Mouse (Mus musculus) lung, embryonic 14.5 days (tissue): Measurements from ENCODE around the gene Ppa2. TPM values are rescaled to one million over a fixed set of nuclear protein-coding genes. Genes with fewer than 3 reads are reported as not detected.
A peak's percentile ranks its signal among the peaks of the same experiment; 100 is the strongest.

ENCODE experiments used
- ATAC-seq: fragments of 200-750 bp; cut with Nextera tagmentation; 2 replicates; pipeline ENCODE4 v1.8.0; 2017; ENCODE audit warnings: mild to moderate bottlenecking, moderate TSS enrichment, moderate library complexity; ENCODE audit not compliant: insufficient read depth
- DNase-seq: peaks from one replicate; pipeline ENCODE4 v3.0.0-alpha.2; 2015
- H3K27ac ChIP-seq: fragments of 300-500 bp; sonication (generic); 2 replicates; pipeline ENCODE4 v1.5.1; 2014; ENCODE audit warnings: low read depth, mild to moderate bottlenecking, moderate library complexity
- H3K27me3 ChIP-seq: fragments of 300-500 bp; sonication (generic); 2 replicates; pipeline ENCODE4 v1.6.1; 2014; ENCODE audit warnings: low read length, control low read depth; ENCODE audit not compliant: insufficient read depth
- H3K36me3 ChIP-seq: fragments of 300-500 bp; sonication (generic); 2 replicates; pipeline ENCODE4 v1.6.1; 2014; ENCODE audit warnings: control low read depth; ENCODE audit not compliant: insufficient read depth
- H3K4me1 ChIP-seq: fragments of 300-500 bp; sonication (generic); 2 replicates; pipeline ENCODE4 v1.6.1; 2014; ENCODE audit warnings: antibody characterized with exemption, control low read depth; ENCODE audit not compliant: insufficient read depth
- H3K4me2 ChIP-seq: fragments of 300-500 bp; sonication (generic); 2 replicates; pipeline ENCODE4 v1.6.1; 2014; ENCODE audit warnings: mild to moderate bottlenecking
- H3K4me3 ChIP-seq: fragments of 300-500 bp; sonication (generic); 2 replicates; pipeline ENCODE4 v1.5.1; 2014; ENCODE audit warnings: low read depth, low read length
- H3K9ac ChIP-seq: fragments of 300-500 bp; sonication (generic); 2 replicates; pipeline ENCODE4 v1.6.1; 2014
- H3K9me3 ChIP-seq: fragments of 300-500 bp; sonication (generic); 2 replicates; pipeline ENCODE4 v1.6.1; 2016; ENCODE audit warnings: low read depth, low read length, control low read depth
- CTCF ChIP-seq: IDR thresholded peaks from 2 replicates; pipeline ENCODE4 v1.5.1; 2016; ENCODE audit warnings: antibody characterized with exemption, low read depth
- WGBS: fragments of 180-500 bp; shearing (Covaris S2); extraction: QIAGEN DNeasy Blood & Tissue Kit; methylation state at CpG from one replicate; pipeline ENCODE4 v1.1.7; 2014; 5-methylcytosine and 5-hydroxymethylcytosine counted together
- polyA plus RNA-seq: library from polyadenylated mRNA; unstranded; fragments of >200 nt; fragmentation: Nextera tagmentation; extraction: Ambion mirVana; gene quantifications from 2 replicates; pipeline ENCODE4 v1.2.1, GENCODE M21; 2014

The Ppa2 gene
- polyA plus RNA-seq, 1 experiment from 2014 or later: 109 TPM

DNA sequence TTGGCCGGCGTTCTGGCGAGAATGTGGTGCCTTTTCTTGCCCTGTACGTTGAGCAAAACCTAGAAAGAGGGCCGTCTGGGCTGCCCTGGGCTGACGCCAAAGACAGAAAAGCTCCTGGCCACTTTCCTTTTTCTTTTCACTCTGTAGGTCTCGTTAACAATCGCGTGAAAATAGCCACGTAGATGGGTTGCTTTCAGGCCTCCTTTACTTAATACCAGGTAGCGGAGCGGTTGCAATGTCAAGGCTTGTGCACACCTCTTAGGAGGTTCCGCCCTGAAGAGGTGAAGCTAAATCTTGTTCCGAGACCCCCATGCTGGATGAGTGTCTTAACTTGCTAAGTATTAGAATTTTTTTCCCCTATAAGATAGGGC is 884 bp downstream of the Ppa2 start:
- Histone ChIP-seq H3K9ac (peak overlapping the region; percentile 92), H3K27ac (peak overlapping the region; percentile 98), H3K27me3 (no peaks in the 10 kb centered on the region), H3K4me3 (peak overlapping the region; percentile 74), H3K4me2 (peak overlapping the region; percentile 72), H3K4me1 (no peaks in the 10 kb centered on the region), H3K9me3 (0 out of 2 replicates have a peak, but pooled peaks cover 4% of the 10 kb centered on the region), H3K36me3 (no peaks in the 10 kb centered on the region)
- DNase-seq (no peak), ATAC-seq (peak; percentile 8; the same call in 1 of the 2 replicates)
- 19% methylated on average over 14 of the region's 14 CpGs for whole genome bisulfite sequencing
- TF ChIP-seq CTCF: no peak

GRCm38 (mm10) chr3:133312331-133312730 is 2.4 kb downstream of the Ppa2 start:
- Histone ChIP-seq H3K4me2 (no peak overlapping the region), H3K27me3 (no peaks in the 10 kb centered on the region), H3K36me3 (no peaks in the 10 kb centered on the region), H3K4me1 (no peaks in the 10 kb centered on the region), H3K9me3 (0 out of 2 replicates have a peak, but pooled peaks cover 4% of the 10 kb centered on the region), H3K4me3 (no peak overlapping the region), H3K27ac (no peak overlapping the region), H3K9ac (no peak overlapping the region)
- no peak for ATAC-seq
- DNase-seq: no peak
- TF ChIP-seq CTCF: no peak
- 56% methylated on average over 3 of the region's 3 CpGs for WGBS

GRCm38 (mm10) chr3:133312850-133313249 is 2.9 kb downstream of the Ppa2 start:
- Histone ChIP-seq H3K4me2 (no peak overlapping the region), H3K4me1 (no peaks in the 10 kb centered on the region), H3K27ac (no peak overlapping the region), H3K36me3 (no peaks in the 10 kb centered on the region), H3K9ac (no peak overlapping the region), H3K9me3 (0 out of 2 replicates have a peak, but pooled peaks cover 4% of the 10 kb centered on the region), H3K27me3 (no peaks in the 10 kb centered on the region), H3K4me3 (no peak overlapping the region)
- no peak for DNase-seq
- 64% methylated on average over 6 of the region's 6 CpGs for WGBS
- ATAC-seq: no peak
- no peak for TF ChIP-seq CTCF

DNA sequence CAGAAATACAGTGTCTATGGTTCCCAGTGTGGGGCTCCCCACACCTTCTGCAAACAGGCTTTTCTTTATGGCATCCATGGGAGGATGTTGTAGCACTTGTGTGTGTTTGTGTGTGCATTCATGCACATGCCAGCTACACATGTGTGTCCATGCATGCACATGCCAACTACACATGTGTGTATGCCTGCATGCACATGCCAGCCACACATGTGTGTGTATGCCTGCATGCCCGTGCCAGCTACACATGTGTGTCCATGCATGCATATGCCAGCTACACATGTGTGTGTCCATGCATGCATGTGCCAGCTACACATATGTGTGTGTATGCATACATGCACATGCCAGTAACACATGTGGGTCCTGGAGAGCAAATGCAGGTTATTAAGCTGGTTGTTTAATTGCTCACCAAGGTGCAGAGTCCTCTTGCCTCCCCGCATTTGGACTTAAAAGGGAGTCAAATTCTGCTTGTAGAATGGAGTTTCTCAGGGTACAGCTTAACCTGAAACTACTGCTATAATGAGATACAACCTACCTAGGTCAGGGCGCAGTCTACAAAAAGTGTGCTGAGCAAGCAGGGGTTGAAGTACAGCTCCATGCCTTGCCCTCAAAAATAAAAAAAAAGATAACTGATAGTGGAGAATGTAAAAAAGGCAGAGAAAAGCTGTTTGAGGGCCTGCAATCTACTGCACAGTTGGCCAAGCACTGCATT is 3.7 kb downstream of the Ppa2 start:
- no peaks in the 10 kb centered on the region for H3K4me1 ChIP-seq
- ATAC-seq (no peak), DNase-seq (no peak)
- no peak overlapping the region for H3K9ac ChIP-seq
- no peaks in the 10 kb centered on the region for H3K36me3 ChIP-seq
- H3K4me3 ChIP-seq: no peak overlapping the region
- no peaks in the 10 kb centered on the region for H3K27me3 ChIP-seq
- no peak overlapping the region for H3K27ac ChIP-seq
- no peak for TF ChIP-seq CTCF
- no peak overlapping the region for H3K4me2 ChIP-seq
- 0 out of 2 replicates have a peak, but pooled peaks cover 4% of the 10 kb centered on the region for H3K9me3 ChIP-seq
- 93% methylated on average over 3 of the region's 3 CpGs for WGBS

GRCm38 (mm10) chr3:133314475-133314874 is 4.6 kb downstream of the Ppa2 start:
- peak; percentile 85 for DNase-seq
- Histone ChIP-seq H3K4me1 (no peaks in the 10 kb centered on the region), H3K36me3 (no peaks in the 10 kb centered on the region), H3K4me3 (no peak overlapping the region), H3K9ac (no peak overlapping the region), H3K27ac (no peak overlapping the region), H3K27me3 (no peaks in the 10 kb centered on the region), H3K4me2 (no peak overlapping the region), H3K9me3 (no peaks in the 10 kb centered on the region)
- peak; percentile 87 for TF ChIP-seq CTCF
- ATAC-seq: no peak
- WGBS: 32% methylated on average over 6 of the region's 6 CpGs

- WGBS: 92% methylated on average over 14 of the region's 14 CpGs
- no peak for TF ChIP-seq CTCF
- DNase-seq: no peak
These were observed 5.1 kb downstream of the Ppa2 start for GRCm38 (mm10) chr3:133315011-133315410.

DNA sequence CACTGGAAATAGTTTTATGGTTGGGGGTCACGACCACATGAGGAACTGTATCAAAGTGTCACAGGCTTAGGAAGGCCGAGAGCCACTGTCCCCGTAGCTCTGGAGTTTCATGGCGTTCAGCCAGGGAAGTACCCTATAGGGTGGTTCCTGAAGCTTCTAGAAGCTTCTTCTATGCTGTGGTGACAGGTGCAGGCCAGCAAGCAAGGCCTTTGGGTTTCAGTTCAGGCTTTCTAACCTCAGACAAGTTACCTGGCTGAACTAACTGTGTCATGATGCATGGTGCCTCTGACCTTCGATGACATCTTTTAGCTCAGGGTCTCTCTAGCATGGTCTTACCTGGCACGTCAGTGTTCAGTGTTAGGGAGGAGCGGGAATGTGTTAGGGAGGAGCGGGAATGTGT is 5.7 kb downstream of the Ppa2 start:
- no peak overlapping the region for H3K4me3 ChIP-seq
- no peak overlapping the region for H3K9ac ChIP-seq
- ATAC-seq (no peak), DNase-seq (no peak)
- no peaks in the 10 kb centered on the region for H3K9me3 ChIP-seq
- no peaks in the 10 kb centered on the region for H3K27me3 ChIP-seq
- no peak overlapping the region for H3K27ac ChIP-seq
- H3K4me1 ChIP-seq: no peaks in the 10 kb centered on the region
- H3K4me2 ChIP-seq: no peak overlapping the region
- no peak for TF ChIP-seq CTCF
- H3K36me3 ChIP-seq: no peaks in the 10 kb centered on the region
- 82% methylated on average over 8 of the region's 8 CpGs for WGBS

More at GRCm38 (mm10) chr3:133315011-133315410, 5.1 kb downstream of the Ppa2 start:
- Histone ChIP-seq H3K27ac (no peak overlapping the region), H3K4me1 (no peaks in the 10 kb centered on the region), H3K4me2 (no peak overlapping the region), H3K4me3 (no peak overlapping the region), H3K9me3 (no peaks in the 10 kb centered on the region), H3K36me3 (no peaks in the 10 kb centered on the region), H3K27me3 (no peaks in the 10 kb centered on the region), H3K9ac (no peak overlapping the region)
- ATAC-seq: no peak
